Mouse (Mus musculus): ENCODE measurements around the gene Gm49353. TPM values are rescaled to one million over a fixed set of nuclear protein-coding genes. Genes with fewer than 3 reads are reported as not detected.

The Gm49353 gene
- total RNA-seq (2023), result not detected

GRCm38 (mm10) chr10:29198642-29199041, at the start of gene Gm49353:
TSS of gene Gm49353 (plus strand) at chr10:29198954.

GRCm38 (mm10) chr10:29211453-29211852, 12.7 kb downstream of the Gm49353 start, which contains the start of gene 9330159F19Rik:
TSS of gene 9330159F19Rik (plus strand) at chr10:29211606.

Other genes with a start within 250 kb of the Gm49353 start
- not detected for gene 2310057J18Rik, start 212.7 kb upstream of the Gm49353 start, total RNA-seq (2023)
- not detected for gene Soga3, start 55.1 kb upstream of the Gm49353 start, total RNA-seq (2023)
- not detected for gene 9330159F19Rik, start 12.7 kb downstream of the Gm49353 start, total RNA-seq (2023)
- 10 to 100 TPM; 11.7 to 13.1 TPM for gene Echdc1, start 114.2 kb downstream of the Gm49353 start, total RNA-seq (2023)
- gene Rnf146, start 163.5 kb downstream of the Gm49353 start, total RNA-seq (2023), result 10 to 100 TPM; 77.9 to 79.7 TPM